Mouse (Mus musculus) embryonic facial prominence, embryonic 12.5 days (tissue): ENCODE results near the gene Plekhm1. TPM values are rescaled to one million over a fixed set of nuclear protein-coding genes. Genes with fewer than 3 reads are reported as not detected.

Experiments
- ATAC-seq: fragments of 200-750 bp; cut with Nextera tagmentation; 2 replicates; pipeline ENCODE4 v1.8.0; 2017; ENCODE audit not compliant: insufficient number of reproducible peaks, insufficient read depth, low FRiP score, low TSS enrichment
- H3K27ac ChIP-seq: fragments of 300-500 bp; sonication (generic); 2 replicates; pipeline ENCODE4 v1.5.1; 2016; ENCODE audit warnings: mild to moderate bottlenecking
- H3K27me3 ChIP-seq: fragments of 300-500 bp; sonication (generic); 2 replicates; pipeline ENCODE4 v1.6.1; 2016; ENCODE audit warnings: mild to moderate bottlenecking, moderate library complexity
- H3K36me3 ChIP-seq: fragments of 300-500 bp; sonication (generic); 2 replicates; pipeline ENCODE4 v1.6.1; 2016; ENCODE audit warnings: mild to moderate bottlenecking
- H3K4me1 ChIP-seq: fragments of 300-500 bp; sonication (generic); 2 replicates; pipeline ENCODE4 v1.6.1; 2016
- H3K4me2 ChIP-seq: fragments of 300-500 bp; sonication (generic); replicated peaks from 2 replicates; pipeline ENCODE4 v1.6.1; 2016; ENCODE audit warnings: mild to moderate bottlenecking, moderate library complexity
- H3K4me3 ChIP-seq: fragments of 300-500 bp; sonication (generic); 2 replicates; pipeline ENCODE4 v1.5.1; 2016; ENCODE audit warnings: mild to moderate bottlenecking
- H3K9ac ChIP-seq: fragments of 300-500 bp; sonication (generic); 2 replicates; pipeline ENCODE4 v1.6.1; 2016; ENCODE audit warnings: mild to moderate bottlenecking, moderate library complexity
- H3K9me3 ChIP-seq: fragments of 300-500 bp; sonication (generic); 2 replicates; pipeline ENCODE4 v1.6.1; 2016; ENCODE audit warnings: mild to moderate bottlenecking, moderate library complexity
- WGBS: fragments of 180-500 bp; shearing (Covaris S2); methylation state at CpG from one replicate; pipeline ENCODE4 v1.1.7; 2016; 5-methylcytosine and 5-hydroxymethylcytosine counted together
- polyA plus RNA-seq: library from polyadenylated mRNA; unstranded; fragments of >200 nt; fragmentation: Nextera tagmentation; extraction: Ambion mirVana; gene quantifications from 2 replicates; pipeline ENCODE4 v1.2.1, GENCODE M21; 2016

Gene Plekhm1
- polyA plus RNA-seq, 1 experiment from 2014 or later = 8.2 TPM

GRCm38 (mm10) chr11:103337180-103337579, 75.3 kb downstream of the Plekhm1 start:
- H3K27ac ChIP-seq = no peak overlapping the region
- H3K4me3 ChIP-seq = no peak overlapping the region
- H3K36me3 ChIP-seq = no peaks in the 10 kb centered on the region
- peaks cover 35% of the 10 kb centered on the region for H3K27me3 ChIP-seq
- WGBS = 92% methylated on average over 2 of the region's 2 CpGs
- no peaks in the 10 kb centered on the region for H3K9me3 ChIP-seq
- no peak overlapping the region for H3K4me2 ChIP-seq
- H3K9ac ChIP-seq = no peak overlapping the region
- no peak for ATAC-seq
- H3K4me1 ChIP-seq = peaks cover 17% of the 10 kb centered on the region

GRCm38 (mm10) chr11:103335561-103335960, 76.9 kb downstream of the Plekhm1 start:
- no peaks in the 10 kb centered on the region for H3K9me3 ChIP-seq
- no peak for ATAC-seq
- H3K4me3 ChIP-seq = no peak overlapping the region
- peaks cover 43% of the 10 kb centered on the region for H3K27me3 ChIP-seq
- WGBS = 74% methylated on average over 5 of the region's 5 CpGs
- H3K4me1 ChIP-seq = peaks cover 17% of the 10 kb centered on the region
- no peaks in the 10 kb centered on the region for H3K36me3 ChIP-seq
- H3K4me2 ChIP-seq = no peak overlapping the region
- H3K9ac ChIP-seq = no peak overlapping the region
- H3K27ac ChIP-seq = no peak overlapping the region

- no peaks in the 10 kb centered on the region for H3K36me3 ChIP-seq
- H3K27me3 ChIP-seq = peaks cover 43% of the 10 kb centered on the region
- H3K27ac ChIP-seq = no peak overlapping the region
- peaks cover 14% of the 10 kb centered on the region for H3K4me1 ChIP-seq
- ATAC-seq = no peak
- no peak overlapping the region for H3K4me2 ChIP-seq
- 79% methylated on average over 9 of the region's 9 CpGs for WGBS
- no peaks in the 10 kb centered on the region for H3K9me3 ChIP-seq
- no peak overlapping the region for H3K4me3 ChIP-seq
- no peak overlapping the region for H3K9ac ChIP-seq
Observed at GRCm38 (mm10) chr11:103334925-103335324, 77.6 kb downstream of the Plekhm1 start.

- peaks cover 40% of the 10 kb centered on the region for H3K27me3 ChIP-seq
- ATAC-seq = no peak
Observed at GRCm38 (mm10) chr11:103333719-103334398, 78.6 kb downstream of the Plekhm1 start.

GRCm38 (mm10) chr11:103332890-103333651, 79.4 kb downstream of the Plekhm1 start:
- peak; percentile 43; the same call in 1 of the 2 replicates for ATAC-seq

More at GRCm38 (mm10) chr11:103333719-103334398, 78.6 kb downstream of the Plekhm1 start:
- Histone ChIP-seq H3K4me2 (peak overlapping the region; percentile 39), H3K36me3 (no peaks in the 10 kb centered on the region), H3K4me3 (peak overlapping the region; percentile 18), H3K9me3 (no peaks in the 10 kb centered on the region), H3K9ac (no peak overlapping the region), H3K27ac (no peak overlapping the region), H3K4me1 (peaks cover 8% of the 10 kb centered on the region; the same call in 1 of the 2 replicates)
- WGBS = 14% methylated on average over 40 of the region's 40 CpGs

GRCm38 (mm10) chr11:103332186-103332889, 80.1 kb downstream of the Plekhm1 start:
- Histone ChIP-seq H3K27ac (no peak overlapping the region), H3K27me3 (peaks cover 40% of the 10 kb centered on the region), H3K4me2 (peak overlapping the region; percentile 39), H3K9ac (0 out of 2 replicates have a peak overlapping the region, but pooled peaks have one; percentile 8), H3K36me3 (no peaks in the 10 kb centered on the region), H3K4me1 (peaks cover 8% of the 10 kb centered on the region; the same call in 1 of the 2 replicates), H3K9me3 (no peaks in the 10 kb centered on the region), H3K4me3 (peak overlapping the region; percentile 18)
- 24% methylated on average over 18 of the region's 18 CpGs for WGBS
- peak; percentile 59; the same call in 1 of the 2 replicates for ATAC-seq

More at GRCm38 (mm10) chr11:103332890-103333651, 79.4 kb downstream of the Plekhm1 start:
- 0 out of 2 replicates have a peak overlapping the region, but pooled peaks have one; percentile 8 for H3K9ac ChIP-seq
- WGBS = 21% methylated on average over 34 of the region's 34 CpGs
- peak overlapping the region; percentile 39 for H3K4me2 ChIP-seq
- H3K27me3 ChIP-seq = peaks cover 40% of the 10 kb centered on the region
- peak overlapping the region; percentile 18 for H3K4me3 ChIP-seq
- H3K27ac ChIP-seq = no peak overlapping the region
- peaks cover 8% of the 10 kb centered on the region; the same call in 1 of the 2 replicates for H3K4me1 ChIP-seq
- H3K9me3 ChIP-seq = no peaks in the 10 kb centered on the region
- H3K36me3 ChIP-seq = no peaks in the 10 kb centered on the region

- no peaks in the 10 kb centered on the region for H3K9me3 ChIP-seq
- 89% methylated on average over 10 of the region's 10 CpGs for WGBS
- ATAC-seq = no peak
- H3K9ac ChIP-seq = no peak overlapping the region
- H3K36me3 ChIP-seq = no peaks in the 10 kb centered on the region
- peaks cover 40% of the 10 kb centered on the region for H3K27me3 ChIP-seq
- no peak overlapping the region for H3K4me3 ChIP-seq
- peaks cover 8% of the 10 kb centered on the region; the same call in 1 of the 2 replicates for H3K4me1 ChIP-seq
- no peak overlapping the region for H3K4me2 ChIP-seq
- no peak overlapping the region for H3K27ac ChIP-seq
Observed at GRCm38 (mm10) chr11:103331502-103332185, 80.8 kb downstream of the Plekhm1 start.

GRCm38 (mm10) chr11:103330651-103331319, 81.7 kb downstream of the Plekhm1 start:
- H3K4me1 ChIP-seq = peaks cover 8% of the 10 kb centered on the region; the same call in 1 of the 2 replicates

GRCm38 (mm10) chr11:103326950-103327349, 85.5 kb downstream of the Plekhm1 start:
- Histone ChIP-seq H3K4me1 (no peaks in the 10 kb centered on the region), H3K4me3 (no peak overlapping the region), H3K9ac (no peak overlapping the region), H3K36me3 (no peaks in the 10 kb centered on the region), H3K27me3 (peaks cover 6% of the 10 kb centered on the region), H3K4me2 (no peak overlapping the region), H3K27ac (no peak overlapping the region), H3K9me3 (no peaks in the 10 kb centered on the region)
- WGBS = 13% methylated on average over 5 of the region's 5 CpGs
- no peak for ATAC-seq

More at GRCm38 (mm10) chr11:103330651-103331319, 81.7 kb downstream of the Plekhm1 start:
- Histone ChIP-seq H3K36me3 (no peaks in the 10 kb centered on the region), H3K27ac (no peak overlapping the region), H3K4me3 (no peak overlapping the region), H3K9me3 (no peaks in the 10 kb centered on the region), H3K27me3 (peaks cover 40% of the 10 kb centered on the region), H3K9ac (no peak overlapping the region), H3K4me2 (no peak overlapping the region)
- ATAC-seq = no peak
- 69% methylated on average over 7 of the region's 7 CpGs for WGBS

- Histone ChIP-seq H3K4me2 (no peak overlapping the region), H3K27me3 (no peaks in the 10 kb centered on the region), H3K36me3 (no peaks in the 10 kb centered on the region), H3K27ac (no peak overlapping the region), H3K9me3 (no peaks in the 10 kb centered on the region), H3K4me1 (no peaks in the 10 kb centered on the region), H3K9ac (no peak overlapping the region), H3K4me3 (no peak overlapping the region)
- no peak for ATAC-seq
- 7% methylated on average over 8 of the region's 8 CpGs for WGBS
Observed at GRCm38 (mm10) chr11:103325172-103325571, 87.3 kb downstream of the Plekhm1 start.
